Mouse (Mus musculus) c-Kit-positive CD71-positive TER-119-negative erythroid progenitor cells, embryonic 14.5 days (primary cell): ENCODE data around the gene Sh2b3.
A peak's percentile ranks its signal among the peaks of the same experiment; 100 is the strongest.

Experiments used
- DNase-seq: peaks from one replicate; pipeline ENCODE4 v3.0.0-alpha.2; 2013; ENCODE audit warnings: low read depth

Gene Sh2b3

GRCm38 (mm10) chr5:121843138-121843905 is 5.9 kb upstream of the Sh2b3 start:
- DNase-seq: peak; percentile 42

DNA sequence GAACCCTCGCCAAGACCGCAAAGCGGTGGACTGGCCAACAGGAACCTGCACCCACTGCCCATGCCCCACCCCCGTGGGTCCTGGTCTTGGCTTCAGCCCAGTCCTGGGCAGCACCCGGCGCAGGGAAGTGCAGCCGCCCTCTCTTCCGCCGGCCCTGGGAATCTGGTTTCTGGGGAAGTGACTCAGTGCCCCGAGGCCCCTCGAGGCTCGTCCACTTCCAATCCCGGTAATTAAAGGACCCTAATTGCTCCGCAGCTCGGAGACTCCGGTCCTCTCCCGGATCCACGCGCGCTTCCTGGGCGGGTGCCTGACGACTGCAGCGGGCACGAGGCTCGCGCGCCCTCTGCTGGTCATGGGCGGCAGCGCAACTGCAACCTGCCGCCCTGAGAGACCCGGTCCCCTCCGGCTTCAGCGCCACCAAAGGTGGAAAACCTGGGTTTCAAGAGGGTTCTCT is 5.2 kb upstream of the Sh2b3 start:
- DNase-seq: peak; percentile 60

DNA sequence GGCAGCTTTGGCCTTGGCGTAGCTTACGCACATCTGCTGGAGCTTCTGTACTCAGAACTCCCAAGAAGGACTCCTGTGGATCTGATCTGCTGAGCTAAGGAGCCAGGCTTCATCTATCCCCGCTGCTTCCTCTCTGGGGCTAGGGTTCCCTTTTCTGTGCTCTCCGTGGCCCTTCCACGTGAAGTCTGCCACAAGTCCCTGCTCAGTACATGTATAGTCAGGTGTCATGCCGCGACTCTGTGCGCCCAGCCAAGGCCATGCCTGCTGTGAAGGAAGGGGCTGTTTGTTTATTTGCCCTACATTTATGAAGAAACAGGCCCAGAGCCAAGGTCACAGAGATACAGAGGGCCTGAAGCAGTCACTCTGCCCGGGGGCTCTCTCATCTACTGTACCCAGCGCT is 4.5 kb upstream of the Sh2b3 start:
- no peak for DNase-seq

- no peak for DNase-seq
Observed at GRCm38 (mm10) chr5:121841516-121841915, 4.1 kb upstream of the Sh2b3 start.

GRCm38 (mm10) chr5:121839128-121839473 is 1.7 kb upstream of the Sh2b3 start:
- no peak for DNase-seq

DNA sequence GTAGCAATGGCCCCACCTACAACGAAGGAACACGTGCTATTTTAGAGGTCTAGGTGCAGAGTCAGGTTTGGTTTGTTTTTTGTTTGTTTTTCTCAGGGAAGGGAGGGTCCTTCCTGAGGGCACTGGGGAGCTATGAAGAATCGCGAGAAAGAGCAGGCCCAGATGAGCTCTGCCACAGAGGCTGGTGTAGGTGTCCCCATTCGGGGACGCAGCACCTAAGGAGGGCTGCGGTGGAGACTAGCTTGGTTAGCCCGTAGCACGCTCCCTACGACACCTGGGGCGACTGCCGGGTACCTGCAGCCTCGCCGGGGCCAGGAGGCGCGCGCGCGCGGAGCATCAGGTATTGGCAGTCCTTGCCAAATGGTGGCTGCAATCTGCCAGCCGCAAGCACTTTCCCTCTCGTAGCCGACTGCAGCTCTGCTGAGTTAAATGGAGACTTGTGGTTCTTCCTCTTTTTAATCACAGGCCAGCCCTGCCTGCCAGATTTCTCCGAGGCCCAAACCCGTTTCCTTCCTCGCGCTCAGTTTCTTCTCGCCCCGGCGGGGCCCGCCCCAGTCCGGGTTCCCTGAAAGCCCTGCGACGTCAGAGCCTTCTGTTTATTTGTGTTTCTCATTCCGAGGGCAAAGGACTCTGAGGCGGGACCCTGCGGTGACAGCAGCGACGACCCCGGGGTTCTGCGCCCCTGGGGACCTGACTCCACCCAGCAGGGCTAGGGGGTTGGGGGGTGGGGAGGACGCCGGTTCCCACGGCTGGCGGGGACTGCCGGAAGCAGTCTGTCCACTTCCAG is 1.1 kb upstream of the Sh2b3 start:
- DNase-seq: peak; percentile 27

DNA sequence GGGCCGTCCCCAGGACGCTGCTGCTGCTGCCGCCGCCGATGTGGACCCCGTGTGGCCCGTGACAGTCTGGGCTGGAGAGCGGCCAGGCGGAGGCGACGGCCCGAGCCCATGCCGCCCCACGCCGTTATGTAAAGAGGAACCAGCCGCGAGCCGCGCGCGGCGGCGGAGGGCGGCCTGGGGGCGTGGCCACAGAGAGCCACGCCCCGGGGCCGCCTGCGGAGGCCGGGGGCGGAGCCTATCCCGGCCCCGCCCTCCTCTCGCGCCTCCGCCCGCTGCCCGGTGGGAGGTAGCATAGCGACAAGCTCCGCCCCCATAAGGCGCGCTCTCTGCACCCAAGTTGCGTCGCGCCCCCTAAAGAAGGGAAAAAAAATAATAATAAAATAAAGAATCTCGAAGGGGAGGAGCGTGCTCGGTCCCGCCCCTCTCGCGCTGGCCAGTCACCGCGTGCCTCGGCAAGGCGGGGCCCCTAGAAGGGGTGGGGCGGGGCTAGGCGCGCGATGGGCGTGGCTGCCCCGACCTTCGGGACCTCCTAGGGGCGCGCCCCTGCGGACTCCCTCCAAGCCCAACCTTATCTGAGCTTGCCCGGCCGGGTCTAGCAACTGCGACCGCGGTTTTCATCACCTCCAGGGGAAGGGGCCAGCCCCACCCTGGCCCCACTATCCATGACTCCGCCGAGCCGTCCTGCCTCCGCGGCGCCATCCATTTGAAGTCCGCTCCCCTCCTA is 592 bp downstream of the Sh2b3 start:
- peak; percentile 91 for DNase-seq

GRCm38 (mm10) chr5:121835949-121836691 is 1.3 kb downstream of the Sh2b3 start:
- no peak for DNase-seq

DNA sequence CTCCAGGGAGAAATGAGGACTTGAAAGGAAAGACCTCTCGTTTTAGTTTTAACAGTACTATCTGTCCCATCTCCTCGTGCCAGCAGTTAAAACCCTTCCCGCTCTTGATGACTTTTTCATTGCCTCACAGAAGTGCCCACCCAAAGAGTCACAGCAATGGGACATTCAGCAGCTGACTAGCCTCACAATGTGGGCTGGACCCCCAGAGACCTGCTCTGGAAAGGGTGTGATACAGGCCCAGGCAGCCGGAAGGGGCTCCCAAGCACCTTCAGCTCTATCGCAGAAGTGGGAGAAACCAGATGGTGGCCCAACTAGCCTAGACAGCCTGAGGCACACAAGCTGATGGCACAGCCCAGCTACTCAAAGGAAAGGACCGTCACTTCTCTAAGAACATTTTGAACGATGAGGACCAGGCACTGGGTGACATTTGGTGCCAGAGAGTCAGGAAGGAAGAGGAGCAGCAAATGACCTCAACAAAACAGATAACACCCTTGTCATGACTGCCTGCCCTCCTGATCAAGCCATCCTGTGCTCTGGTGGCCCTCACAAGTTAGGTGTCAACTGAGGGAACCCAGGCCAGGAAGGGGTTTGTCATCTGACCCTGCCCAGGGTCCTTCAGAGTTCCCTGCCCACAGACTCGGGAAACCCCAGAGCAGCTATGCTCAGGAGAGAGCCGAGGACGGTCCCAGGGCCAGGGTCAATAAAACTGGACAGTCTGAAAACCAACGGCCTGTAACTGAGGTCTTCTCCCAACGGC is 2.3 kb downstream of the Sh2b3 start:
- peak; percentile 21 for DNase-seq

GRCm38 (mm10) chr5:121834241-121834606 is 3.2 kb downstream of the Sh2b3 start:
- DNase-seq: no peak

- DNase-seq: no peak
Observed at GRCm38 (mm10) chr5:121833572-121834240, 3.7 kb downstream of the Sh2b3 start.

DNA sequence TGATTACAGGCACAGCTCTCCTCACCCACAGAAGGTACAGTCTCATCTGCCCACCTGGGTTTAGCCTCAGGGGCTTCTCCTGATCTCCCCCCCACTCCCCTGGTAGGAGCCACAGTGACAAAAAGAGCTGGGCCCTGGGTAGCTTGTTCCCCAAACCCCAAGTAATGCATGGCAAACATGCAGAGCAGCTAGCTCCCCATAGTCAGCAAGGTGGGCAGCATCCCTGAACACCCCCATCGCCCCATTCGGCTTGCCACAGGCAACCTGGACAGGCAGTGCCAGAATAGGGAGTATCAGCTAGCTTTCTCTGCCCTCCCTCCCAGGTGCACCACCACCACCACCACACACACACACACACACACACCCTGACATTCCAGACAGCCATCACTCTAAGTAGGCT is 4.3 kb downstream of the Sh2b3 start:
- DNase-seq: no peak

GRCm38 (mm10) chr5:121832376-121833155 is 4.9 kb downstream of the Sh2b3 start:
- DNase-seq: no peak

- no peak for DNase-seq
Observed at GRCm38 (mm10) chr5:121831002-121831601, 6.3 kb downstream of the Sh2b3 start.

DNA sequence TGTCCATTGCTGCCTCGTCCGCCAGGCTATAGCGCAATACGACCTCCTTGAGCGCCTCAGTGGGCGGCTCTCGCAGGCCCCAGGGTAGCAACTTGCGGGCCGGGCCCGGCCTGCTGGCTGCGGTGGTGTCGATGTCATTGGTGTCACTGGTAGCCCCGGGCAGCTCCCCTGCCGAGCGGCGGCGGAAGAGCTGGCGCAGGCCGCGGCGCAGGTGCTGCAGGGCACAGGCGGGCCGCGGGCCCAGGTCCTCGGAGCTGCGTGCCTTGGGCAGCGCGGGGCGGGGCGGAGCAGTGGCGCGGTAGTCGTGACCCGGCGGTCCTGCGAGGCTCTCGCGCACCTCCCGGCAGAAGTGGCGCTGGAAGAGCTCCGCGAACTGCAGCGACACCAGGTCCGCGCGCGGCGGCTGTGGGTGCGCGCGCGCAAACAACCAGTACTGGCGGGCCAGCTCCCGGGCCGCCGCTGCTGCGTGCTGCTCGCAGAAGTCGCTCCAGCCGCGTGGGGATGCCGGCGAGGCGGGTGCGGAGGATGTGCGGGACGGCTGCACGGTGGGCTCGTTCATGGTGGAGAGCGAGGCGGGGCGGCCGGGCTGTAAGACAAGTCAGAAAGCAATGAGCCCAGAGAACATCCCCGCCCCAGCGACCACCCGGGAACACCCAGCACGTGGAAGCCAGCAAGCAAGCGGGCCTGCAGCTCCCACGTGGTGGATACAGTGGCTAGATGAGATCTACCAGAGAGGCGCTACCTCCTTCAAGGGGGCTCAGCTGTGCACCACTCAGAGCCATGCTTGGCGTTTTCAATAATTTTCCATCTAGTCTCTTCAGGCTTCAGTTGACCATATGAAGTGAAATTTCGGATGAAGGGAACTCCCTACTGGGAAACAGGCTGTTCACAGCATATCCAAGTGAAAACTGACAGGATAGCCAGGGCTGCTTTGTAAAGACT is 8.7 kb downstream of the Sh2b3 start:
- DNase-seq: no peak

DNA sequence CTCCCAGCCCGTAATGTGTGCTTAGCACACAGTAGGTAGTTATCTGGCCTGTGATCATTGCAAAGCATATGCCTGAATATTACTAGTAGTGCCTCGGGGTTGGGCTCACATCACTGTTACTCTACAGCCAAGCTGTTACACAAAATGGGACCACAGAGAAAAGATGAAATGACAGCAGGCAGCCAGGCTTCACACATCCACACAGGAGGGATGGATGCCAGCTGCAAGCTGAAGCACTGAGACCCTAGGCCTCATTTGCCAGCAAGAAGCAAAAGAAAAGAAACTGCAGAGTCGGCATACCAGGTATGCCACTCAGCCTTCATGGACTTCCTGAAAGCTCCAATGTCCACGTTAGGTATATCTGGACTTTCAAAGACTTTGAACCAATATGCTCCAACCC is 9.6 kb downstream of the Sh2b3 start:
- DNase-seq: no peak

DNA sequence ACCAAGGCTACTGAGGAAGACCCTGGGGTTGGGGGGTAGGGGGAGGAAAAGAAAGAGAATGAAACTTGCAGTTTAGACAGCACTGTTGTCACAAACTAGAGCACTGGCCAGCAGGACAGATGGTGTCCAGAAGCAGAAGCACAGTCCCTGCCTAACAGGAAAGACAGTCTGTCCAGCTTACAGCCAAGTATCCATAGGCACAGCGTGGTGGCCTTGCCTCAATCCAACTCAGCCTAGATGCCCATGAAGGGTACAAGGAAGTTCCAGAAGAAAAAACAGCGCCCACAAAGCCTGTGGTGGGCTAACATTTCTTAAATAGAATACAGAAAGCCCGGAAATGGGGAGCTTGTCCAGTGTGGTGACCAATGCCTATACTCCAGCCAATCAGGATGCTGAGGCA is 11.8 kb downstream of the Sh2b3 start:
- no peak for DNase-seq

DNA sequence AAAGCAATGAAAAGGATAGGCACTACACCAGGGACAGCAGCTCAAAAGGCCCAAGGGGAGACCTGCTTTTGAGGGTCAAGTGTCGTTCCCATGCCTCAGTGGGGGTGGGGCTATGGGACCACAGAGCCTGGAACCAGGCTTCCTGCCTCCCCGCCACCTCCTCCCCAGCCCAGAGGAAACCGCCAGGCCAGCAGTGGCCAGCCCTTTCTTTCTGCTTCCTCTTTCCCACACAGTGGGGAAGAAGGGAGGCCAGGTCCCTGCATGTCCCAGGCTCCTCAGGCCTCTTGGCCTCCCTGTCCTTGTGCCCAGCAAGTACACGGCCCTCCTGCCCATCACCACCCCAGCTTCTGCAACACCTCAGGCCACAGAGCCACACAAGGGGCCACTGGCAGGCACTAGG is 13.3 kb downstream of the Sh2b3 start:
- DNase-seq: no peak
